Mouse (Mus musculus): ENCODE measurements around the gene Orc3.

DNA sequence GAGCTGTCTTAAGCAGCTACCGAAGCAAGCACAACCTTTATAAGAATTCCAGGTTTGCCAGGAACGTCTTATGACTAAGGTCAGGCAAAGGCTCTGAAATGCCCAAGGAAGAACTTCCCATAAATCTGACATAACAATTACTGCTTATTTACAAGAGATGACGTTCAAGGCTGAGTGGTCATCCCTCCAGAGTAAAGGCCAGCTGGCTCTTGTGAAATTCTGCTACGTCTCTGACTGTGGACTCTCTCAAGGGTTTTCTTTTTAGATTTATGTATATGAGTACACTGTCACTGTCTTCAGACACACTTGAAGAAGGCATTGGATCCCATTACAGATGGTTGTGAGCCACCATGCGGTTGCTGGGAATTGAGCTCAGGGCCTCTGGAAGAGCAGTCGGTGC lies 11.7 kb upstream of the Orc3 start:
- no peak for TF ChIP-seq CTCF (IDR thresholded peaks at IDR 0.05; ENCODE audit: low read depth)
- TF ChIP-seq EP300 (optimal IDR thresholded peaks at IDR 0.05), result no peak

Data from stomach, postnatal 0 days (tissue).